Mouse (Mus musculus) heart, adult 9 months (tissue): ENCODE data around the gene Tdrd9.

Experiments used
- DNase-seq, 2 experiments: peaks; one replicate each; pipeline ENCODE4 v3.0.0; 2022; ENCODE audit warnings: low spot score in 2 of 2

Tdrd9 gene

GRCm38 (mm10) chr12:112104890-112105289 lies 133.5 kb downstream of the Tdrd9 start:
- DNase-seq = no peak

GRCm38 (mm10) chr12:112106541-112106971 lies 135.2 kb downstream of the Tdrd9 start, which contains the start of gene Aspg:
Gene Aspg, plus strand, starts transcription at chr12:112106679.
- no peak for DNase-seq

- no peak for DNase-seq
Observed at GRCm38 (mm10) chr12:112107685-112108084, 136.3 kb downstream of the Tdrd9 start.

- DNase-seq = no peak
Observed at GRCm38 (mm10) chr12:112108696-112109445, 137.5 kb downstream of the Tdrd9 start.

- DNase-seq = no peak
Observed at GRCm38 (mm10) chr12:112109701-112110100, 138.3 kb downstream of the Tdrd9 start.

GRCm38 (mm10) chr12:112111323-112111722 lies 140.0 kb downstream of the Tdrd9 start:
- DNase-seq = no peak

GRCm38 (mm10) chr12:112112235-112112634 lies 140.9 kb downstream of the Tdrd9 start:
- no peak for DNase-seq

GRCm38 (mm10) chr12:112112686-112113396 lies 141.5 kb downstream of the Tdrd9 start:
- no peak for DNase-seq

GRCm38 (mm10) chr12:112113710-112114109 lies 142.4 kb downstream of the Tdrd9 start:
- DNase-seq = peak; percentile 71 to 85

GRCm38 (mm10) chr12:112117006-112117405 lies 145.6 kb downstream of the Tdrd9 start:
- DNase-seq = no peak

- no peak for DNase-seq
Observed at GRCm38 (mm10) chr12:112117649-112118048, 146.3 kb downstream of the Tdrd9 start.
